Mouse (Mus musculus) spleen, adult 2 months (tissue): Measurements from ENCODE around the gene Natd1. TPM values are rescaled to one million over a fixed set of nuclear protein-coding genes. Genes with fewer than 3 reads are reported as not detected.

Experiments
- DNase-seq, 2 experiments: peaks; one replicate each; pipeline versions ENCODE4 v3.0.0 to v3.0.0-alpha.2; 2012 to 2021; ENCODE audit warnings: low spot score in 2 of 2, low read depth in 1 of 2
- H3K27ac ChIP-seq: fragments of 200-500 bp; 2 replicates; pipeline ENCODE4 v1.5.1; 2012; ENCODE audit warnings: low read length, inconsistent platforms; ENCODE audit not compliant: insufficient read depth
- H3K27me3 ChIP-seq: fragments of 200-500 bp; 2 replicates; pipeline ENCODE4 v1.6.1; 2012; ENCODE audit warnings: mild to moderate bottlenecking, moderate library complexity, low read length, inconsistent platforms; ENCODE audit not compliant: control insufficient read depth, insufficient read depth
- H3K36me3 ChIP-seq: fragments of 200-500 bp; 2 replicates; pipeline ENCODE4 v1.6.1; 2012; ENCODE audit warnings: mild to moderate bottlenecking, low read length, inconsistent platforms; ENCODE audit not compliant: control insufficient read depth, insufficient read depth
- H3K4me1 ChIP-seq: fragments of 200-500 bp; 2 replicates; pipeline ENCODE4 v1.6.1; 2011; ENCODE audit warnings: inconsistent platforms; ENCODE audit not compliant: control insufficient read depth, insufficient read depth, insufficient read length
- H3K4me3 ChIP-seq: fragments of 200-500 bp; 2 replicates; pipeline ENCODE4 v1.5.1; 2011; ENCODE audit warnings: mild to moderate bottlenecking, inconsistent platforms; ENCODE audit not compliant: insufficient read depth, insufficient read length; ENCODE audit errors: extremely low read depth
- CTCF ChIP-seq: fragments of 200-500 bp; IDR thresholded peaks from 2 replicates; pipeline ENCODE4 v1.5.1; 2011; ENCODE audit warnings: mild to moderate bottlenecking, inconsistent platforms; ENCODE audit not compliant: insufficient read depth, insufficient read length, insufficient replicate concordance; ENCODE audit errors: extremely low read depth
- POLR2A ChIP-seq: fragments of 200-500 bp; IDR thresholded peaks from 2 replicates; pipeline ENCODE4 v1.6.1; 2011; ENCODE audit warnings: low read depth, low read length, inconsistent platforms
- WGBS: fragments of 180-500 bp; shearing (Covaris S2); methylation state at CpG from one replicate; pipeline ENCODE4 v1.1.7; 2018; 5-methylcytosine and 5-hydroxymethylcytosine counted together
- polyA plus RNA-seq: library from polyadenylated mRNA; depleted of rRNA; stranded (reverse); fragments of >200 nt; gene quantifications from 2 replicates; pipeline ENCODE4 v1.2.3, GENCODE M21; 2012

The Natd1 gene
- polyA plus RNA-seq, 1 experiment, result 23.2 TPM

GRCm38 (mm10) chr11:60924981-60925380 lies 10.4 kb upstream of the Natd1 start:
- 90% methylated on average over 1 of the region's 1 CpGs for WGBS
- no peaks in the 10 kb centered on the region; the same call in 1 of the 2 replicates for H3K36me3 ChIP-seq
- no peak overlapping the region for H3K27ac ChIP-seq
- TF ChIP-seq POLR2A (no peak), CTCF (no peak)
- H3K4me3 ChIP-seq, result no peak overlapping the region
- DNase-seq, result no peak
- H3K27me3 ChIP-seq, result no peaks in the 10 kb centered on the region
- H3K4me1 ChIP-seq, result peaks cover 2% of the 10 kb centered on the region; the same call in 1 of the 2 replicates

- peaks cover 2% of the 10 kb centered on the region; the same call in 1 of the 2 replicates for H3K4me1 ChIP-seq
- no peaks in the 10 kb centered on the region; the same call in 1 of the 2 replicates for H3K36me3 ChIP-seq
- 79% methylated on average over 6 of the region's 6 CpGs for WGBS
- H3K27me3 ChIP-seq, result no peaks in the 10 kb centered on the region
- no peak for DNase-seq
- no peak for TF ChIP-seq POLR2A
- TF ChIP-seq CTCF, result no peak
- no peak overlapping the region for H3K4me3 ChIP-seq
- no peak overlapping the region for H3K27ac ChIP-seq
Observed at GRCm38 (mm10) chr11:60924498-60924897, 9.9 kb upstream of the Natd1 start.

- no peak for DNase-seq
- Histone ChIP-seq H3K4me3 (no peak overlapping the region), H3K27me3 (no peaks in the 10 kb centered on the region), H3K4me1 (peaks cover 2% of the 10 kb centered on the region; the same call in 1 of the 2 replicates), H3K36me3 (no peaks in the 10 kb centered on the region; the same call in 1 of the 2 replicates), H3K27ac (no peak overlapping the region)
- 97% methylated on average over 5 of the region's 5 CpGs for WGBS
- TF ChIP-seq POLR2A (no peak), CTCF (no peak)
Observed at GRCm38 (mm10) chr11:60922964-60923363, 8.4 kb upstream of the Natd1 start.

GRCm38 (mm10) chr11:60922195-60922594 lies 7.6 kb upstream of the Natd1 start:
- no peak for TF ChIP-seq POLR2A
- no peak for TF ChIP-seq CTCF
- H3K27ac ChIP-seq, result no peak overlapping the region
- no peaks in the 10 kb centered on the region; the same call in 1 of the 2 replicates for H3K36me3 ChIP-seq
- 82% methylated on average over 1 of the region's 1 CpGs for WGBS
- no peak overlapping the region for H3K4me3 ChIP-seq
- DNase-seq, result no peak
- peaks cover 2% of the 10 kb centered on the region; the same call in 1 of the 2 replicates for H3K4me1 ChIP-seq
- H3K27me3 ChIP-seq, result no peaks in the 10 kb centered on the region

GRCm38 (mm10) chr11:60920021-60920420 lies 5.5 kb upstream of the Natd1 start:
- 82% methylated on average over 2 of the region's 2 CpGs for WGBS
- no peaks in the 10 kb centered on the region for H3K4me1 ChIP-seq
- H3K4me3 ChIP-seq, result no peak overlapping the region
- TF ChIP-seq CTCF (no peak), POLR2A (no peak)
- no peak overlapping the region for H3K27ac ChIP-seq
- no peaks in the 10 kb centered on the region; the same call in 1 of the 2 replicates for H3K36me3 ChIP-seq
- DNase-seq, result no peak
- H3K27me3 ChIP-seq, result no peaks in the 10 kb centered on the region

- peaks cover 5% of the 10 kb centered on the region; the same call in 1 of the 2 replicates for H3K4me1 ChIP-seq
- no peaks in the 10 kb centered on the region for H3K27me3 ChIP-seq
- TF ChIP-seq CTCF, result no peak
- TF ChIP-seq POLR2A, result no peak
- no peak for DNase-seq
- no peaks in the 10 kb centered on the region for H3K36me3 ChIP-seq
- no peak overlapping the region for H3K4me3 ChIP-seq
- no peak overlapping the region for H3K27ac ChIP-seq
- WGBS, result 86% methylated on average over 4 of the region's 4 CpGs
Observed at GRCm38 (mm10) chr11:60915201-60915600, 651 bp upstream of the Natd1 start.
